Mouse (Mus musculus) hindbrain, embryonic 12.5 days (tissue): ENCODE data around the gene Tbx20. TPM values are rescaled to one million over a fixed set of nuclear protein-coding genes. Genes with fewer than 3 reads are reported as not detected.

Experiments used
- ATAC-seq: fragments of 200-750 bp; cut with Nextera tagmentation; 2 replicates; pipeline ENCODE4 v1.8.0; 2017; ENCODE audit warnings: moderate TSS enrichment; ENCODE audit not compliant: low FRiP score
- H3K27ac ChIP-seq: fragments of 300-500 bp; sonication (generic); 2 replicates; pipeline ENCODE4 v1.5.1; 2016; ENCODE audit warnings: mild to moderate bottlenecking
- H3K27me3 ChIP-seq: fragments of 300-500 bp; sonication (generic); 2 replicates; pipeline ENCODE4 v1.6.1; 2016; ENCODE audit warnings: mild to moderate bottlenecking
- H3K36me3 ChIP-seq: fragments of 300-500 bp; sonication (generic); 2 replicates; pipeline ENCODE4 v1.6.1; 2016; ENCODE audit warnings: mild to moderate bottlenecking
- H3K4me1 ChIP-seq: fragments of 300-500 bp; sonication (generic); 2 replicates; pipeline ENCODE4 v1.6.1; 2016
- H3K4me2 ChIP-seq: fragments of 300-500 bp; sonication (generic); replicated peaks from 2 replicates; pipeline ENCODE4 v1.6.1; 2016; ENCODE audit warnings: mild to moderate bottlenecking
- H3K4me3 ChIP-seq: fragments of 300-500 bp; sonication (generic); 2 replicates; pipeline ENCODE4 v1.5.1; 2016; ENCODE audit warnings: mild to moderate bottlenecking
- H3K9ac ChIP-seq: fragments of 300-500 bp; sonication (generic); 2 replicates; pipeline ENCODE4 v1.6.1; 2016; ENCODE audit warnings: mild to moderate bottlenecking, moderate library complexity
- H3K9me3 ChIP-seq: fragments of 300-500 bp; sonication (generic); replicated peaks from 2 replicates; pipeline ENCODE4 v1.6.1; 2016; ENCODE audit warnings: mild to moderate bottlenecking
- WGBS: fragments of 180-500 bp; shearing (Covaris S2); methylation state at CpG from one replicate; pipeline ENCODE4 v1.1.7; 2016; 5-methylcytosine and 5-hydroxymethylcytosine counted together
- polyA plus RNA-seq: library from polyadenylated mRNA; unstranded; fragments of >200 nt; fragmentation: Nextera tagmentation; extraction: Ambion mirVana; gene quantifications from 2 replicates; pipeline ENCODE4 v1.2.1, GENCODE M21; 2016

Gene Tbx20
- polyA plus RNA-seq, 1 experiment from 2014 or later, result 3.1 TPM

DNA sequence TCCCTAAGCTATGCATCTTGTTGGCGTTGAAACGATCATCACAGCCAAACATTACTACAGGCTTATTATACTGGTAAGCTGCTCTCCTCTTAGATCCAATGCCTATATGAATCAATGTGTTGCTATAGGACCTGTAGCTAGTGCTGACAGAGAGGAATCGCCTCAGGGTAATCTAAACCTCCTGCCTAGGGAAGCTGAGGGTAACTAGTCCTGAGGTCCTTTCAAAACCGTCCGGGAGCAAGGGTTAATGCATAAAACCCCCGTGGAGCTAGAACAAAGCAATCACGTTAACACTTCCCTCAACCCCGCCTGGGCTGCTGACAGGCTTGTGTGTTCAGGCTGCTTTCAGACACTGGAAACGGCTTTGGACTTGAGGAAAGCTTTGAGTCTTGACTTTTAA lies 2.4 kb upstream of the Tbx20 start:
- Histone ChIP-seq H3K4me1 (peaks cover 30% of the 10 kb centered on the region), H3K36me3 (no peaks in the 10 kb centered on the region), H3K9me3 (no peaks in the 10 kb centered on the region), H3K9ac (no peak overlapping the region), H3K4me2 (no peak overlapping the region), H3K27ac (no peak overlapping the region), H3K27me3 (peaks cover 96% of the 10 kb centered on the region), H3K4me3 (no peak overlapping the region)
- 0% methylated on average over 9 of the region's 9 CpGs for WGBS
- no peak for ATAC-seq

DNA sequence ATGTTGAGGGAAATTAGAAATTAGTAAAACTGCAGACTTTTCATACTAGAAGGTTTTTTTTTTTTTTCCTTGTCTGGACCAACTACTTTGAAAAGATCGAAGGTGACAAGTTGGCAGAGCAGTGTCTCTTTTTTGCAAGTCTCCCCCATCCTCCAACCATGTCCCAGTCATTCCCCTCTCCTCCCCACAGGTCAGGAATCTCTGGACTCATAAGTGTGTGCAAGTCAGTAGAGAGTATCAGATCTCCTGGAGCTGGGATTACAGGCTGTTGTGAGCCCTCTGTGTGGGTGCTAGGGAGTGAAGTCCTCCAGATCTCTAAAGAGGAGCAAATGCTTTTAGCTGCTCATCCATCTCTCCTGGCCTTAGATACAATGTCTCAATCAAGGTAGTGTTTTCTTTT lies 1.5 kb upstream of the Tbx20 start:
- no peak overlapping the region for H3K9ac ChIP-seq
- H3K4me2 ChIP-seq, result no peak overlapping the region
- no peaks in the 10 kb centered on the region for H3K9me3 ChIP-seq
- no peaks in the 10 kb centered on the region for H3K36me3 ChIP-seq
- no peak overlapping the region for H3K27ac ChIP-seq
- H3K4me3 ChIP-seq, result no peak overlapping the region
- no peak for ATAC-seq
- WGBS, result 22% methylated on average over 1 of the region's 1 CpGs
- H3K27me3 ChIP-seq, result peaks cover 95% of the 10 kb centered on the region
- H3K4me1 ChIP-seq, result peaks cover 23% of the 10 kb centered on the region

DNA sequence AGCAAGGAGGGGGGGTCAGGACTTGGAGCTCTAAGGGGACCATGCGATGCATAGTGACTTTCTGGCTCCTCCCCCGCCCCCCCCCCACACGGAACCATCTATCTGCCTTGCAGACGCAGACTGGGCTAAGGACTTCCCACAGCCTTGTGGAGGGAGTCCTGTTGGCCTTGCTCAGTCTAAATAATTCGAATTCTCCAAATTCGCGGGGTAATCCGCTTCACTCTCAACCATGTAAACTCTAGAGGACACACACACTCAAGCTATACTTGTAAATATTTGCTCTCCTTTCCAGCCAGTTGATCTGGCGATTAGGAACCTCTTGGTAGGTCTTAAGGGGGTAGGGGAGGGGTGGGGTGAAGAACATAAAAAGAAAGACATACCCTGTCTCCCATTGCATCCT lies 898 bp upstream of the Tbx20 start:
- H3K36me3 ChIP-seq, result no peaks in the 10 kb centered on the region
- 0% methylated on average over 9 of the region's 9 CpGs for WGBS

DNA sequence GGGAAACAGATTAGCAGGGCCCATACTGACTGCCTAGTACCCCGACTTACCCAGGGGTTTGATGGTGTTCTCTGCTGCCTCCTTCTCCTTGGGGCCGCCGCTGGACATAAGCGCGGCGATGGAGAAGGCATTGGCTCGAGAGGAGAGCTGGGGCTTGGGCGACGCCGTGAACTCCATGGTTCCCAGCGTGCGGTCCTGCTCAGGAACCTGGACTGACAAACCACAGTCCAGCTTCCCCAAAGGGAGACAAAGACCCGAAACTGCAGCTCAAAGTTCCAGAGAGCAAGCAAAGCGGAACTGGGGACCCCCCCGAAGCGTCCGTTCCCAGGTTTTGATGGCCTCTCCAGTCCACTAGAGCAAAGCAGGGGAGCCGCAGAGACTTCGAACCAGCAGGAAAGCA lies 434 bp downstream of the Tbx20 start:
- H3K4me3 ChIP-seq, result peak overlapping the region; percentile 29
- no peak overlapping the region for H3K27ac ChIP-seq
- H3K27me3 ChIP-seq, result peaks cover 91% of the 10 kb centered on the region
- ATAC-seq, result peak; percentile 21; the same call in 1 of the 2 replicates
- H3K4me2 ChIP-seq, result peak overlapping the region; percentile 41
- H3K9me3 ChIP-seq, result no peaks in the 10 kb centered on the region
- H3K36me3 ChIP-seq, result no peaks in the 10 kb centered on the region
- 0% methylated on average over 19 of the region's 19 CpGs for WGBS
- no peak overlapping the region for H3K9ac ChIP-seq
- H3K4me1 ChIP-seq, result peaks cover 28% of the 10 kb centered on the region

More for the DNA sequence above, 898 bp upstream of the Tbx20 start:
- Histone ChIP-seq H3K4me3 (no peak overlapping the region), H3K9ac (no peak overlapping the region), H3K27ac (no peak overlapping the region), H3K4me2 (no peak overlapping the region), H3K27me3 (peaks cover 95% of the 10 kb centered on the region), H3K9me3 (no peaks in the 10 kb centered on the region), H3K4me1 (peaks cover 28% of the 10 kb centered on the region)
- ATAC-seq, result no peak

DNA sequence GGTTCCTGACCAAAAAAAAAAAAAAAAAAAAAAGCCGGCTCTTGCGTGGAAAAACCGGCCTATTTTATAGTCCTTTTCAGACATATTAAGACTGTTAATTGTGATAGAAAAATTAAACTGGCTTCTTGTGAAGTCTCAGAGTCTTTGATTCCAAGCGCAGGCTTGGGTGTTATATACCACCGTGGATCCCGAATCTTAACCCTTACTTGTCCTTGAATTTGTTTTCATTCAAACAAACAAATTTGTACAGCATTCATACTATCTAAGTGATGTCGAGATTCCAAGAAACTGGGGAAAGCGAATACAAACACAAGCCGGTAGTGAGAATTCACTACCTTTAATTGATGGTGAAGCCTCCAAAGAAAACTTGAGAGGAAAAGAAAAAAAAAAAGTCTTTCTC lies 932 bp downstream of the Tbx20 start:
- peak overlapping the region; percentile 41; the same call in 1 of the 2 replicates for H3K4me2 ChIP-seq
- H3K27me3 ChIP-seq, result peaks cover 92% of the 10 kb centered on the region

DNA sequence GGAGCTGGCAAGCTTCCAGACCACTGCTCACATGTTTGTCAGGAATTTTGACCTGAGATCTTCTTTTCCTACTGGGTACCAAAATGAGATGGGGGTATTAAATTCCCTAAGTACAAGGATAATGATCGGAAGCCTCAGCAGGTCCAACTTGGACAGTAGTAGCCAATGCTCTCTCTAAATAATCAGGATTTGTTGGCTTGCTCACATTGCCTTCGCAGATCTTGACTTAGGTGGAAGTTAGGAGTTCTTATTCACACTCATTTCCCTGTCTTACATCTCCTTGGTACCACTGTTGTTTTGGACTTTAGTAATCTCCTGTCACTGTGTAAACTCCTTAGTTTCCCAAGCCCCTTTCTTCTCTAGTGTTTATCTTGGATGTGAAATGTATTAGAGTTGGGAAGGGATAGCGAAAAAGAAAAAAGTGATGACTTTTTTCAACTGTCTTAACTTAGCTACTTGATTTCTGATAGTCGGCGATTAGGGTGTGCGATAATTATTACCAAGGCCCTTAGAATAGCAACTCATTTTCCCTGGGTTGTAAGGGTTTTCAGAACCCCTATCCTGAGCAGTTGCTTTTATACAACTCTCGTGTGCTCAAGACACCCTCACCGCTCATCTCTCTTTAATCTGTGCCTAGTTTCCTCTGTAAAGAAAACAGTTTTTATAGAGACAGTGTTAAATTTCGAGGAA lies 1.5 kb downstream of the Tbx20 start:
- H3K4me3 ChIP-seq, result no peak overlapping the region
- WGBS, result 5% methylated on average over 9 of the region's 9 CpGs

More for the DNA sequence above, 932 bp downstream of the Tbx20 start:
- peaks cover 28% of the 10 kb centered on the region for H3K4me1 ChIP-seq
- H3K9ac ChIP-seq, result no peak overlapping the region
- 2% methylated on average over 9 of the region's 9 CpGs for WGBS
- no peaks in the 10 kb centered on the region for H3K9me3 ChIP-seq
- no peak overlapping the region for H3K27ac ChIP-seq
- H3K4me3 ChIP-seq, result no peak overlapping the region
- no peak for ATAC-seq
- no peaks in the 10 kb centered on the region for H3K36me3 ChIP-seq

DNA sequence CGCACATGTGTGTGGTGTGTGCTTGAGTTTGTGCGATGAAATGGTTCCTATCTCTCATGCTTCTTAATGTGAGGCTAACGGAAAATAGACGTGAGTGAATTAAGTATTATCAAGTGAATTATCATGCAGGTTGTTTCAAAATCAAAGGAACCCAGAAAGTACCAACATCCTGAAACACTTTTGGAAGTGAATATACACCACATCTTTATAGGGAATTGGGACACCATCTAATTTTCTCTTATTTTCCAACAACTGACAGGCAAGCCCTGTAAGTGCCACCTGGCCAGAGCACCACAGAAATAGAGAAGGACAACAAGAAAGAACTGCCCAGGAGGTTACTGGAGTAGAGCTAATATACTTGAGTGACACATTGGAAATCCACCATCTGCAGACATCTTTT lies 2.4 kb downstream of the Tbx20 start:
- 18% methylated on average over 4 of the region's 4 CpGs for WGBS
- no peak for ATAC-seq
- H3K36me3 ChIP-seq, result no peaks in the 10 kb centered on the region
- no peak overlapping the region for H3K4me2 ChIP-seq
- H3K9ac ChIP-seq, result no peak overlapping the region
- peaks cover 87% of the 10 kb centered on the region for H3K27me3 ChIP-seq
- H3K27ac ChIP-seq, result no peak overlapping the region
- H3K4me1 ChIP-seq, result peaks cover 17% of the 10 kb centered on the region
- H3K9me3 ChIP-seq, result no peaks in the 10 kb centered on the region
- no peak overlapping the region for H3K4me3 ChIP-seq

More for the DNA sequence above, 1.5 kb downstream of the Tbx20 start:
- Histone ChIP-seq H3K27ac (no peak overlapping the region), H3K4me1 (peaks cover 22% of the 10 kb centered on the region), H3K9me3 (no peaks in the 10 kb centered on the region), H3K36me3 (no peaks in the 10 kb centered on the region), H3K4me2 (no peak overlapping the region), H3K27me3 (peaks cover 91% of the 10 kb centered on the region), H3K9ac (no peak overlapping the region)
- no peak for ATAC-seq

DNA sequence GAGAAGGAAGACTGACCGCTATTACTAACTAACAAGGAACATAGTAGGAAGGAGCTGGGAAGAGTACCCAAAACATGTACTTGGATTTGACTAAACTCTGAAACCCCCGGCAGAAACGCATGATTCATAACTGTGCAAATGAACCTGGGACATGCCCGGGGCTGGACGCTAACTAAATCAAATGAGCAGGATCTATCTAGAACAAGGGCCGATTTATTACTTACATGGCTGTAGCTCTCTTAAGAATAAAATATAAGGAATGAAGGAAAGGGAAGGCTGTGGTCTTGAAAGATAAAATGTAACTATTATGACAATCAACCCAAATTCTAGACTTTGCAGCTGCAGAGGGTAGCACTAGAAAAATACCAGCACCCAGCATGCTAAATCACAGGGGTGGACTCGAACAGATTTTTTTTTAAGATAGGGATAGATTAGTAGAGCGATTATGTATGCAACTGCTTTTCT lies 3.1 kb downstream of the Tbx20 start:
- H3K27me3 ChIP-seq, result peaks cover 85% of the 10 kb centered on the region
- ATAC-seq, result no peak
- 6% methylated on average over 8 of the region's 8 CpGs for WGBS
- H3K4me3 ChIP-seq, result no peak overlapping the region
- H3K9me3 ChIP-seq, result no peaks in the 10 kb centered on the region
- no peak overlapping the region for H3K27ac ChIP-seq
- H3K4me1 ChIP-seq, result peaks cover 17% of the 10 kb centered on the region
- H3K9ac ChIP-seq, result no peak overlapping the region
- no peak overlapping the region for H3K4me2 ChIP-seq
- no peaks in the 10 kb centered on the region for H3K36me3 ChIP-seq

DNA sequence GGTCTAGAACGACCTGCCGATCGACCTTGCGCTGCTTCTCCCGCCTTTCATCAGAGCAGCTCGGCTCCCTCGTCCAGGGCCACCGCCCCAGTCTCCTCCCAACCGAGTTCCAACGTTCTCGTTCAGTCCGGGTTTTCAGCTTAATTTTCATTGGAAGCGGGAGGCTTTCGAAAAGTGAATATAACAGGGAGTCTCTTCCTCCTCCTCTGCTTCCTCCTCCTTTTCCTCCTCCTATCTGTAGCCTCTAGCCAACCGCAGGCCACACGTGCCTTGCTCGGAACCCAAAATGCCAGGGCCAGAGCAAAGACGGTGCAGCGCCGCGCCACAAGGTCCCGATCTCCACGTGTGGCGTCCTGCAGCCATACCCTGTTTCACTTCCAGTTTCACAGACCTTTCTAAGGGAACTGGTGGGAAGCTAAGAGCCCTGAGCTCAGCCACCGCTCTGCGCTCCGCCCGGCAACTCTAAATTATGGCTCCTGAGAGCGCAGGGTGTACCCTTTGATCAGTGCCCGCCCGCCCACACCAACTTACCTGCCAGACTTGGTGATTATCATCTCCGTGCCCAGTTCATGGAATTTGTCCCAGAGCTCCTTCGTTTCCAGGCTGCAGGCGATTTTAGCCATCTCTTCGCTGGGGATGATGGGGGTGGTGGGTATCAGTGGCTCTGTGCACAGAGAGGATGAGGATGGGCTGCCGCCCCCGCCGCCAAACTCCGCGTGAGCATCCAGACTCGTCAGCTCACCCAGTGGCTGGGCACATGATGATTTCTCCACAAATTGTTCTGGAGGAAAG lies 3.8 kb downstream of the Tbx20 start:
- Histone ChIP-seq H3K4me3 (peak overlapping the region; percentile 18), H3K27ac (no peak overlapping the region), H3K4me2 (peak overlapping the region; percentile 41), H3K36me3 (no peaks in the 10 kb centered on the region), H3K9me3 (no peaks in the 10 kb centered on the region), H3K4me1 (peaks cover 17% of the 10 kb centered on the region), H3K9ac (no peak overlapping the region), H3K27me3 (peaks cover 85% of the 10 kb centered on the region)
- 0 out of 2 replicates have a peak, but pooled peaks have one; percentile 6 for ATAC-seq
- WGBS, result under 1% methylated on average over 41 of the region's 41 CpGs

DNA sequence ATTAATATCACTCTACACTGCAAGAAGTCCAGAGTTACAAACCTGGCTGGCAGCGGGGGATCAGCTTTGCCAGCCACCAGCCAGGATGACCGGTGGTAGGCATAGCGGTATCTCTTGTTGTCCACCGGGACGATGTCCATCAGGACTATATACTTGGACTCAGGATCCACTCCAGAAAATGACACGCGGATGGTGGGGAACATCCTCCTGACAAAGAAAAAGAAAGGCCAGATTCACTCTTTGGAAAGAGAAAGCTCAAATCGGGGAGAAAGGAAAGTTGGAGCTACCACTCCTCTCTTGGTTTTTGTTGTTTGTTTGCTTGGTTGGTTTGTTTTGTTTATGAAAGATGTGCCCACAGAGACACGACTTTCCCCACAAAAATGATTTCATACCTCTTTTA lies 4.5 kb downstream of the Tbx20 start:
- Histone ChIP-seq H3K27me3 (peaks cover 83% of the 10 kb centered on the region), H3K4me2 (no peak overlapping the region), H3K9me3 (no peaks in the 10 kb centered on the region), H3K4me3 (no peak overlapping the region), H3K9ac (no peak overlapping the region), H3K27ac (no peak overlapping the region), H3K4me1 (peaks cover 17% of the 10 kb centered on the region), H3K36me3 (no peaks in the 10 kb centered on the region)
- WGBS, result 5% methylated on average over 9 of the region's 9 CpGs
- ATAC-seq, result no peak

DNA sequence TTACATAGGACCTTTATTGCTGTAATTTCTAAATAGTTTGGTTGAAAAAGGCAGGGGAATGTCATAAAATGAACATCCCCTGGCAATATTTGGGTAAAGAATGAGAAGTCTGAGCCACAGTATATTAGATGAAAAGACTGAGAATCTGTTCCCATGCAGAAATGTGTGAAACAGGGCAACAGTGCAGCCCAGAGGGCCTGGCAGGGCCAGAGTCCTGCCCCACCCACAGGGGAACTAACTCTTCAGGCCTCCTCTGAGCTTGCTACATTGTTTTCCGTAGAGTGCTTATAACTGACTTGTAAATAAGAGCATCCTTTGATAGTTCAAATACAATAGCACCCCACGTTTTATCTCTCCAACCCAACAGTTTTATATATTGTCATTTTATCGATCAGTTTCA lies 7.0 kb downstream of the Tbx20 start:
- WGBS, result 46% methylated on average over 3 of the region's 3 CpGs
- no peak for ATAC-seq

DNA sequence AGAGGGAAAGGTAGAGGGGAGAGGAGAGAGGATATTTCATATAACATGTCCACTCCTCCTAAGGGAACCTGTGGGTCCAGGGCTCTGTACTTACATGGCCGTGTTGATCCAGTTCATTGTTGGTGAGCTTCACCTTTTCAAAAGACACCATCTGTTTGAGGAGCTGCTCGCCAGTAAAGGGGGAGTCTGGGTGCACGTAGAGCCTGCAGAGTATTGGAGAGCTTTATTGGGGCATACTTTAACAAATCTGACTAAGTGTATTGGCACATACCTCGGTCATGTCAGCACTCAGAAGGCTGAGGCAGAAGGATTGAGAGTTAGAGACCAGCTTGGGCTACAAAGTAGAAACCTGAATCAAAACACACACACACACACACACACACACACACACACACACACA lies 8.5 kb downstream of the Tbx20 start:
- 53% methylated on average over 4 of the region's 4 CpGs for WGBS
- H3K9ac ChIP-seq, result no peak overlapping the region
- ATAC-seq, result no peak

More for the DNA sequence above, 7.0 kb downstream of the Tbx20 start:
- Histone ChIP-seq H3K27ac (no peak overlapping the region), H3K9me3 (no peaks in the 10 kb centered on the region), H3K9ac (no peak overlapping the region), H3K4me2 (no peak overlapping the region), H3K4me3 (no peak overlapping the region), H3K4me1 (peaks cover 7% of the 10 kb centered on the region; the same call in 1 of the 2 replicates), H3K36me3 (no peaks in the 10 kb centered on the region), H3K27me3 (peaks cover 61% of the 10 kb centered on the region)

More for the DNA sequence above, 8.5 kb downstream of the Tbx20 start:
- H3K4me2 ChIP-seq, result no peak overlapping the region
- no peak overlapping the region for H3K27ac ChIP-seq
- no peaks in the 10 kb centered on the region for H3K36me3 ChIP-seq
- H3K4me1 ChIP-seq, result peaks cover 6% of the 10 kb centered on the region; the same call in 1 of the 2 replicates
- H3K4me3 ChIP-seq, result no peak overlapping the region
- peaks cover 48% of the 10 kb centered on the region for H3K27me3 ChIP-seq
- H3K9me3 ChIP-seq, result no peaks in the 10 kb centered on the region
